Mouse (Mus musculus) spleen, postnatal 4 days (tissue): Measurements from ENCODE around the gene Inpp1.

Source experiments
- DNase-seq, 2 experiments: peaks; one replicate each; pipeline ENCODE4 v3.0.0; 2022; ENCODE audit warnings: low spot score in 2 of 2

Gene Inpp1

GRCm38 (mm10) chr1:52793692-52794091 is 23.8 kb downstream of the Inpp1 start:
- peak in 1 of 2 experiments; percentile 39 for DNase-seq

GRCm38 (mm10) chr1:52792701-52793100 is 24.8 kb downstream of the Inpp1 start:
- DNase-seq: no peak

GRCm38 (mm10) chr1:52787254-52787653 is 30.2 kb downstream of the Inpp1 start:
- DNase-seq: no peak

- no peak for DNase-seq
Observed at GRCm38 (mm10) chr1:52765176-52766111, 52.0 kb downstream of the Inpp1 start.

GRCm38 (mm10) chr1:52763894-52764809 is 53.3 kb downstream of the Inpp1 start:
- DNase-seq: no peak

- DNase-seq: no peak
Observed at GRCm38 (mm10) chr1:52758174-52758573, 59.3 kb downstream of the Inpp1 start.

- no peak for DNase-seq
Observed at GRCm38 (mm10) chr1:52754331-52754730, 63.2 kb downstream of the Inpp1 start.

- no peak for DNase-seq
Observed at GRCm38 (mm10) chr1:52753828-52754227, 63.7 kb downstream of the Inpp1 start.

- no peak for DNase-seq
Observed at GRCm38 (mm10) chr1:52752706-52753105, 64.8 kb downstream of the Inpp1 start.

GRCm38 (mm10) chr1:52751634-52752033 is 65.9 kb downstream of the Inpp1 start:
- DNase-seq: no peak

- no peak for DNase-seq
Observed at GRCm38 (mm10) chr1:52749978-52750377, 67.5 kb downstream of the Inpp1 start.

GRCm38 (mm10) chr1:52748260-52748659 is 69.2 kb downstream of the Inpp1 start:
- peak; percentile 53 to 81 for DNase-seq

GRCm38 (mm10) chr1:52742567-52742966 is 74.9 kb downstream of the Inpp1 start:
- no peak for DNase-seq
